Mouse (Mus musculus): Measurements from ENCODE around the gene Bhlha15.

The Bhlha15 gene

DNA sequence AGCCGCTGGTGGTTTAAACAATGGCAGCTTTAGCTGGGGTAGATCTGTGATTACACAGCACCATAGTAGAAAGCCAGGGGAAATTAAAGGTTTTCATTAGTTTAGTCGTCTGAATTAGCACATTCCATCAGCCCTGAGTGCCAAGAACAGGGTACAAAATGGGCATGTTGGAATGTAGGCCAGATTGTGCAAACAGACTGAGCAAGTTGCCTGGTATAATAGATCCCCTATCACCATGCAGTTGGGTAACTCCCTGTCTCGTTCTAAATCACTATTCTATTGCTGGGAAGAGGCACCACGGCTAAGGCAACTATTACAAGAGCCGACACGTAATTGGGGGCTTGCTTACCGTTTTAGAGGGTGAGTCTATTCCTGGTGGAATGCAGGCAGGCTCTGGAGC, 44.6 kb downstream of the Bhlha15 start:
- no peak for DNase-seq

DNA sequence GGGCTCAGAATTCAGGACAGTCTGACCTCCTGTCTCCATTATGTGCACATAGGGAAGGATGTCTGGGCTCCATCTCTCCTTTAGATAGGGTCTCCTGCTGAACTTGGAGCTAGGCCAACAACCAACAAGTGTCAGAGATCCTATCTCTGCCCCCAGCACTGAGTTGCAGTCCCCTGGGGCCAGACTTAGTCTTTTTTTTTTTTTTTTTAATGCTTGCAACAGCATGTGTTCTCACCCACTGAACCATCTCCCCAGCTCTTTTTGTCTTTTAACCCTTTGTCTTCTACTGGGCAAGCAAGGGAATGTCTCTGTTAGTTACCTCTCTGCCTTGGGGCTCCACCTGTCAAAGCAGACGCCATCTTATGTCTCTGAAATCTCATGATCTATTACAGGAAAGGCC, 48.9 kb downstream of the Bhlha15 start:
- no peak for DNase-seq

Data from thymus, postnatal 4 days (tissue).